Mouse (Mus musculus) limb, embryonic 11.5 days (tissue): ENCODE data around the gene Dock4. TPM values are rescaled to one million over a fixed set of nuclear protein-coding genes. Genes with fewer than 3 reads are reported as not detected.
A peak's percentile ranks its signal among the peaks of the same experiment; 100 is the strongest.

ENCODE experiments used
- ATAC-seq: fragments of 200-750 bp; cut with Nextera tagmentation; 2 replicates; pipeline ENCODE4 v1.8.0; 2017; ENCODE audit warnings: low read depth; ENCODE audit not compliant: insufficient number of reproducible peaks, low FRiP score, low TSS enrichment
- DNase-seq: peaks from one replicate; pipeline ENCODE4 v3.0.0-alpha.2; 2015; ENCODE audit warnings: low spot score
- H3K27ac ChIP-seq: fragments of 300-500 bp; sonication (generic); replicated peaks from 2 replicates; pipeline ENCODE4 v1.5.1; 2014; ENCODE audit warnings: low read depth, mild to moderate bottlenecking, low read length
- H3K27me3 ChIP-seq: fragments of 300-500 bp; sonication (generic); 2 replicates; pipeline ENCODE4 v1.6.1; 2014; ENCODE audit warnings: mild to moderate bottlenecking, low read length, mixed read lengths; ENCODE audit not compliant: control insufficient read depth, insufficient read depth
- H3K36me3 ChIP-seq: fragments of 300-500 bp; sonication (generic); 2 replicates; pipeline ENCODE4 v1.6.1; 2014; ENCODE audit warnings: mild to moderate bottlenecking, low read length, moderate library complexity, mixed read lengths; ENCODE audit not compliant: control insufficient read depth, insufficient read depth
- H3K4me1 ChIP-seq: fragments of 300-500 bp; sonication (generic); 2 replicates; pipeline ENCODE4 v1.6.1; 2014; ENCODE audit warnings: low read length, mixed read lengths; ENCODE audit not compliant: control insufficient read depth, insufficient read depth
- H3K4me2 ChIP-seq: fragments of 300-500 bp; sonication (generic); 2 replicates; pipeline ENCODE4 v1.6.1; 2014; ENCODE audit warnings: low read depth, mild to moderate bottlenecking, moderate library complexity; ENCODE audit not compliant: severe bottlenecking
- H3K4me3 ChIP-seq: fragments of 300-500 bp; sonication (generic); 2 replicates; pipeline ENCODE4 v1.5.1; 2014; ENCODE audit warnings: low read depth, low read length
- H3K9ac ChIP-seq: fragments of 300-500 bp; sonication (generic); 2 replicates; pipeline ENCODE4 v1.6.1; 2014; ENCODE audit warnings: mild to moderate bottlenecking, low read length
- H3K9me3 ChIP-seq: fragments of 300-500 bp; sonication (generic); 2 replicates; pipeline ENCODE4 v1.6.1; 2016; ENCODE audit warnings: low read length; ENCODE audit not compliant: control insufficient read depth
- WGBS: fragments of 180-500 bp; shearing (Covaris S2); extraction: QIAGEN DNeasy Blood & Tissue Kit; methylation state at CpG from one replicate; pipeline ENCODE4 v1.1.7; 2014; 5-methylcytosine and 5-hydroxymethylcytosine counted together
- polyA plus RNA-seq: library from polyadenylated mRNA; unstranded; fragments of >200 nt; fragmentation: Nextera tagmentation; extraction: Ambion mirVana; gene quantifications from 2 replicates; pipeline ENCODE4 v1.2.1, GENCODE M21; 2014

The Dock4 gene
- 13.5 and 15.7 TPM in 2 replicates for polyA plus RNA-seq

DNA sequence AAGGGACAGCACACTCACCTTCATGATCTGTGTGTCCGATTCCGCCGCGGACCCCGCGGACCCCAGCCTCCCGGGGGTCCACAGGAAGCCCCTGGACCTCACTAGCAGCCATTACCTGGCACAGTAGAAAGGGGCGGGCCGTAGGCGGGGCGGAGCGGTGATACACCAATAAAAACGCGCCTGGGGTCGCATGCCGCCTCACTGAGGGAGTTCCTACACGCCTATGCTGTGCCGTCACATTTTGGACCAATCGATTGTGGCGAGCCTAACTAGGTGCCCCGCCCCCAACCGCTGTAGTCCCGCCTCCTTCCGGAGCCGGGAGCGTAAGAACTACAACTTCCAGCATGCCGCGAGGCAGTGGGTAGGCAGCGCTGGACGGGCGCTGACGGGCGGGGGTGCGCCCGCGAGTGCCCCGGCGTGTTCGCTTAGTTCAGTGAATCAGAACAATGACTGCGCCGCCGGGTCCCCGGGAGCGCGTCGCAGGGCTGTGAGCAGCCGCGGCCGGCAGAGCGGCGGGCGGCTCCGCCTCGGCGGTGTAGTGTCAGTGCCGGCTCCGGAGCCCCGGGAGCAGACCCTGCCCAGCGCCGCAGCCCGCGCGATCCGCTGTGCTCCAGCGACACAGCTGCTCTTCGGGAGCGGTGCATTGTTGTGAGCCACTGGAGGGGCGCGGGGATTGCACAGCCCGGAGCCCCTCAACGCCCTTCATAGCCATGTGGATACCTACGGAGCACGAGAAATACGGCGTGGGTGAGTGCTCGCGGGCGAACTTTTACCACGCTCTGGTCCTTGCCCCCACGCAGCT is at the start of gene Dock4, which contains the start of gene Zfp277:
TSS of gene Dock4 (plus strand) at position 305 of the 802 bp plus-strand sequence.
TSS of gene Zfp277 (minus strand) at position 255 of the 802 bp plus-strand sequence.
- Histone ChIP-seq H3K4me3 (peak within 1 kb of the TSS; percentile 80), H3K27me3 (no peaks in the 10 kb centered on the region), H3K9me3 (no peaks in the 10 kb centered on the region), H3K27ac (peak within 1 kb of the TSS; percentile 38; the same call in 1 of the 2 replicates), H3K9ac (peak within 1 kb of the TSS; percentile 68), H3K4me1 (peaks cover 8% of the 10 kb centered on the region; the same call in 1 of the 2 replicates), H3K36me3 (no peaks in the 10 kb centered on the region), H3K4me2 (peak within 1 kb of the TSS; percentile 63)
- ATAC-seq (peak; percentile 99), DNase-seq (peak; percentile 99)
- WGBS, result under 1% methylated on average over 71 of the region's 80 CpGs

DNA sequence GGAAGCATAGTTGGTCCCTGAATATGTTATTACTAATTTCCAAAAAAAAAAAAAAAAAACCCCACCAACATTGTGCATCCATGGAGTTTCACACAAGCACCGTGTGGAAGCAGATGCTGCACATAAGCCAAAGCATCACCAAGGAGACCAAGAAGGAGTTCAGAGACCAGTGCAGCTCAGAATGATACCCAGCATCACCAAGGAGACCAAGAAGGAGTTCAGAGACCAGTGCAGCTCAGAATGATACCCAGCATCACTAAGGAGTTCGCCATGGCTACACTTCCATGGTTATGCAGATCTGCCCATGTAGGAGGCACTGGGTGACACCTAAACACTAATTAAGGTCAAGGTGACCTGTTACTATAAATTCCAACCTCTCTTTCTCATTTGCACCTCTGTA is 46.8 kb upstream of the Dock4 start:
- Histone ChIP-seq H3K4me3 (no peak overlapping the region), H3K27me3 (no peaks in the 10 kb centered on the region), H3K4me2 (no peak overlapping the region), H3K9me3 (no peaks in the 10 kb centered on the region), H3K36me3 (no peaks in the 10 kb centered on the region), H3K4me1 (no peaks in the 10 kb centered on the region), H3K27ac (no peak overlapping the region), H3K9ac (no peak overlapping the region)
- 97% methylated on average over 2 of the region's 2 CpGs for WGBS
- no peak for ATAC-seq
- DNase-seq, result no peak

DNA sequence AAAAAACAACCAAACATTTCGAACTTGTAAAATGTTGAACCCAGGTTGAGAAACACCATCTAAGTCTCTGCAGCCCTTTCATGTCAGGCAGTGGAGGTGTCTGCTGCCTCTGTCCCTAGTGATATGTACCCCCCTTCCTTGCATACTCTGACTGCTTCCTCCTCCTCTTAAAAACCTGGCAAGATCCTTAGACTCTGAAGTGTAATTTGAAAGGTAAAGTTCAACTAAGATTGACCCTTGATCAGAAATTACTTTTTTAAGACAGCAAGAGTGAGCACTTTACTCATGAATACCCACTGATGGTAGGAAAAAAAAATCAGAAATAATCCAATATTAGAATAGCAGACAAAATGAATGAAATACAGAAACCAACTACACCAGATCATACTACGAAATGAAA is 46.4 kb upstream of the Dock4 start:
- H3K4me2 ChIP-seq, result no peak overlapping the region
- no peaks in the 10 kb centered on the region for H3K27me3 ChIP-seq
- H3K9ac ChIP-seq, result no peak overlapping the region
- H3K27ac ChIP-seq, result no peak overlapping the region
- no peaks in the 10 kb centered on the region for H3K36me3 ChIP-seq
- H3K4me1 ChIP-seq, result no peaks in the 10 kb centered on the region
- ATAC-seq (no peak), DNase-seq (no peak)
- no peak overlapping the region for H3K4me3 ChIP-seq
- WGBS, result 90% methylated on average over 2 of the region's 2 CpGs
- no peaks in the 10 kb centered on the region for H3K9me3 ChIP-seq

DNA sequence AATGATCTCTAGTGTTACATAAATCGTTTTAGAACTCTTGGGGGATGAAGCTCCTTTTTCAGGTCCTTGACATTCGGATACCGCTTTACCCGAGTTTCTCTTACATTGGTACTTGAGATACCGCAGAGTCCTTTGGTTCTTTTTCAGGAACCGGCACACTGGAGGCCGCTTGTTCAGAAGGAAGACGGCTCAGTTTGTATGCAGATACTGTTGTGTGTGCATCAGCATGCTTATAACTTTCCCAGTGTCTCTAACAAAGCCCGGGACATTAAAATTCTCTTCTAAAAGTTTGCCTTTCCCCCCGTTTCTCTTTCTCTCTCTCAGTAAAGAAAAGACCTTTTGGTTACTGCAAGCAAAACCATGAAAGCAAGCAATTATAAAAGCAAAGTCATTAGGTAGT is 45.9 kb upstream of the Dock4 start:
- no peak for ATAC-seq

DNA sequence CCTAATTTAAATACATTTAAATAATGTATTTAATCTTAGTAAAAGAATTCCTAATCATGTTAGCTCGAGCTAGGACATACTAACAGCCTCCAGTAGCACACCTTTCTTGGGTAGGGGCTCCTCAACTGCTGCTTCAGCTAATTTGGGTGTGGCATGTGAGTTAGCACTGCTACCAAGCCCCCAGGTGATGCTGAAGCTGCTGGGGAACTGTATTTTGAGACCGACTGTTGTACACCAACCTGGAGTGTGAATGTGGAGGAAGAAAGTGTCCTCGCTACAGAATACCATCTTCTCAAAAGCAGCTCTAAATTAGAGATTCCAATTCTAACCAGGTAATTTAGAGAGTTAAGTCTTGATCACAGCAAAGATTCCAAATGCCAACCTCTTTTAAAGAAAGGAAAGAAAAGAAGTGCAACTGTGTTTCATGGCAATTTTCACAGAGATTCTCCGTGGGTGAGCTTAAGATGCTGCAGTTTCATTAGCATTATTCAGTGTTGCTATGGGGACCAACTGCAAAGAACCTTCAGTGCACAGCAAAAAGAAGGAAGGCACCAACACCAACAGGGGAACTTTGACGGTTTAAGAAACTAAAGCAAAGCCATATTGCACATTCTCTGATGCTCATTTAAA is 31.0 kb upstream of the Dock4 start:
- 71% methylated on average over 5 of the region's 5 CpGs for WGBS
- Histone ChIP-seq H3K36me3 (no peaks in the 10 kb centered on the region), H3K4me2 (no peak overlapping the region), H3K4me3 (no peak overlapping the region), H3K4me1 (no peaks in the 10 kb centered on the region), H3K9ac (no peak overlapping the region), H3K9me3 (no peaks in the 10 kb centered on the region), H3K27me3 (no peaks in the 10 kb centered on the region), H3K27ac (no peak overlapping the region)
- no peak for ATAC-seq
- DNase-seq, result no peak

More for the DNA sequence above, 45.9 kb upstream of the Dock4 start:
- WGBS, result 92% methylated on average over 10 of the region's 10 CpGs
- no peak overlapping the region for H3K4me3 ChIP-seq
- no peaks in the 10 kb centered on the region for H3K9me3 ChIP-seq
- no peak overlapping the region for H3K9ac ChIP-seq
- no peak for DNase-seq
- H3K27ac ChIP-seq, result no peak overlapping the region
- no peaks in the 10 kb centered on the region for H3K4me1 ChIP-seq
- H3K36me3 ChIP-seq, result no peaks in the 10 kb centered on the region
- no peak overlapping the region for H3K4me2 ChIP-seq
- no peaks in the 10 kb centered on the region for H3K27me3 ChIP-seq

DNA sequence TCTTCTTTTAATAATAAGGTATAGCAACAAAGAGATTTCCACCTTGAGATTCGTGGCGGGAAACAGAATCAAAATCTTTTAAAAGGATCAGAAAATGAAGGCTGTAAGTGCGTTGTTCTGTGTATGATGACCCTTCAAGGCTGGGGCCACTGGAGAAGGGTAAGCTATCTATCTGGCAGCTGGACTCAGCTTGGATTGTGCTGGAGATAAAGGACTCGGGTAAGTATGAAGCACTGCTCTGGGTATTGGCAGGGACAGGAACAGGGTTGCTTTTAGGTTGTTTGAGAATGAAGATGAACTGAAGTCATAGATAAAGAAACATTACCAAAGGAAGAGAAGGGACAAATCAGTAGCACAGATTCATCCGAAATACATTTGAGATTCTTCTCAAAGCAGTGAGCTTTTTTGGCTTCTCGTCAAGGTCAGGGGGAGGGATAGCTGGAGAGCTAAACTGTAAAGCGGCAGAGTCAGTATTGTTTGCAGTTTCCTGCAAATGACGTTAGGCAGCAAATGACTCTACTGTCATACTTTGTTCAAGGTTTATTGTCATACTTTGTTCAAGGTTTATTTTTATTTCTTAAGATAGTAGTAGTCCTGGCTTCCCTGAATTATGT is 30.3 kb upstream of the Dock4 start:
- Histone ChIP-seq H3K27ac (no peak overlapping the region), H3K4me1 (no peaks in the 10 kb centered on the region), H3K27me3 (no peaks in the 10 kb centered on the region), H3K4me3 (no peak overlapping the region), H3K9ac (no peak overlapping the region), H3K4me2 (no peak overlapping the region), H3K9me3 (no peaks in the 10 kb centered on the region), H3K36me3 (no peaks in the 10 kb centered on the region)
- ATAC-seq (no peak), DNase-seq (no peak)
- WGBS, result 88% methylated on average over 8 of the region's 8 CpGs

DNA sequence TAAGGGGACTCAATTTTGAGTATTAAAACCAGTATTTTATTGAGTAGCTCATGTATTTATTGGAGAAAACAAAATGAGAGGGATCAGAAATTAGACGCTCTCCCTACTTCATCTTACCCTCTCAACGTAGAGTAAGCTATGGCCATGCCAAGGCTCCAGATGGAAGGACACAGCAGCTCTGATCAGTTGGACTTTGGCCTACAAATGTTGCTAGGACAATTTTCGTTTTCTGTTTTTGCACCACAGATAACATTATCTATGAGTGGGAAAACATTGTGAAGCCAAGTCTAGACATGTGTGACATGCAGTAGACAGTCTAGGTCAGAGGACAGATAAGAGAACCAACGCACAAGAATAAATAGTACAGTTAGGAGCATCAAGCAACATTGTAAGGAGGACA is 28.5 kb upstream of the Dock4 start:
- H3K27ac ChIP-seq, result no peak overlapping the region
- WGBS, result 95% methylated on average over 4 of the region's 4 CpGs
- H3K4me2 ChIP-seq, result no peak overlapping the region
- H3K4me1 ChIP-seq, result no peaks in the 10 kb centered on the region
- DNase-seq (no peak), ATAC-seq (no peak)
- H3K36me3 ChIP-seq, result no peaks in the 10 kb centered on the region
- H3K27me3 ChIP-seq, result no peaks in the 10 kb centered on the region
- no peak overlapping the region for H3K9ac ChIP-seq
- H3K9me3 ChIP-seq, result no peaks in the 10 kb centered on the region
- H3K4me3 ChIP-seq, result no peak overlapping the region

DNA sequence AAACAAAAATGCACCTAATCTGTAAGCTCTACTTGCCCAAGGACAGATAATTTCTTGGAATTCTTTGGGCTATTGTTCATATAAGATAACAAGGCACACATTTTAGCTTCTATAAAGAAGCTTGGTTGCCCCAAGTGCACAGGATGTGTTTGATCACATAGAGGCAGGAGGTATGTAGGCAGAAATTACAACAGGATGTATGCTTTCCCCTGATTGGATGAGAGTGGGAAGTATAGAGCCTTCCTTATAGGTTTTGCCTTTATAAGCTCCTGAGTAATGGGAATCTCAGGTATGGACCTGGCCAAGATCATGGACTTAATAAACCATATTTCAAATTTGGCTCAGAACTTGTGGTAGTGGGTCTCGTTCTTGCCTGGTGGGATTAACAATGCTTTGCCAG is 20.8 kb upstream of the Dock4 start:
- no peak overlapping the region for H3K9ac ChIP-seq
- WGBS, result 92% methylated on average over 1 of the region's 1 CpGs
- no peak overlapping the region for H3K4me3 ChIP-seq
- no peaks in the 10 kb centered on the region for H3K4me1 ChIP-seq
- no peaks in the 10 kb centered on the region for H3K27me3 ChIP-seq
- H3K27ac ChIP-seq, result no peak overlapping the region
- ATAC-seq (no peak), DNase-seq (no peak)
- H3K9me3 ChIP-seq, result no peaks in the 10 kb centered on the region
- H3K4me2 ChIP-seq, result no peak overlapping the region
- no peaks in the 10 kb centered on the region for H3K36me3 ChIP-seq
